Mouse (Mus musculus) stomach, postnatal 0 days (tissue): ENCODE results near the gene Apoa2. TPM values are rescaled to one million over a fixed set of nuclear protein-coding genes. Genes with fewer than 3 reads are reported as not detected.

ENCODE experiments used
- ATAC-seq: fragments of 200-750 bp; cut with Nextera tagmentation; 2 replicates; pipeline ENCODE4 v1.8.0; 2017; ENCODE audit not compliant: low FRiP score, low TSS enrichment
- DNase-seq: peaks from one replicate; pipeline ENCODE4 v3.0.0-alpha.2; 2016; ENCODE audit warnings: low spot score
- H3K27ac ChIP-seq: fragments of 300-500 bp; sonication (generic); replicated peaks from 2 replicates; pipeline ENCODE4 v1.5.1; 2014; ENCODE audit warnings: mild to moderate bottlenecking, control low read depth
- H3K27me3 ChIP-seq: fragments of 300-500 bp; sonication (generic); 2 replicates; pipeline ENCODE4 v1.6.1; 2014; ENCODE audit warnings: low read length; ENCODE audit not compliant: control insufficient read depth, insufficient read depth
- H3K36me3 ChIP-seq: fragments of 300-500 bp; sonication (generic); 2 replicates; pipeline ENCODE4 v1.6.1; 2014; ENCODE audit warnings: low read length, mixed read lengths; ENCODE audit not compliant: control insufficient read depth, insufficient read depth
- H3K4me1 ChIP-seq: fragments of 300-500 bp; sonication (generic); replicated peaks from 2 replicates; pipeline ENCODE4 v1.6.1; 2014; ENCODE audit warnings: antibody characterized with exemption; ENCODE audit not compliant: control insufficient read depth, insufficient read depth
- H3K4me2 ChIP-seq: fragments of 300-500 bp; sonication (generic); replicated peaks from 2 replicates; pipeline ENCODE4 v1.6.1; 2014; ENCODE audit warnings: low read depth, mild to moderate bottlenecking, control low read depth, moderate library complexity
- H3K4me3 ChIP-seq: fragments of 300-500 bp; sonication (generic); 2 replicates; pipeline ENCODE4 v1.5.1; 2014; ENCODE audit warnings: low read depth, low read length, control low read depth
- H3K9ac ChIP-seq: fragments of 300-500 bp; sonication (generic); 2 replicates; pipeline ENCODE4 v1.6.1; 2014; ENCODE audit warnings: mild to moderate bottlenecking, low read length, control low read depth, mixed read lengths
- H3K9me3 ChIP-seq: fragments of 300-500 bp; sonication (generic); 2 replicates; pipeline ENCODE4 v1.6.1; 2016; ENCODE audit warnings: low read length; ENCODE audit not compliant: control insufficient read depth
- CTCF ChIP-seq: IDR thresholded peaks from 2 replicates; pipeline ENCODE4 v1.5.1; 2016; ENCODE audit warnings: antibody characterized with exemption, low read depth, mild to moderate bottlenecking, moderate library complexity
- EP300 ChIP-seq: optimal IDR thresholded peaks from 2 replicates; pipeline ENCODE3; 2016; ENCODE audit warnings: antibody characterized with exemption
- WGBS: fragments of 180-500 bp; shearing (Covaris S2); extraction: QIAGEN DNeasy Blood & Tissue Kit; methylation state at CpG from one replicate; pipeline ENCODE4 v1.1.7; 2014; 5-methylcytosine and 5-hydroxymethylcytosine counted together
- polyA plus RNA-seq: library from polyadenylated mRNA; unstranded; fragments of >200 nt; fragmentation: Nextera tagmentation; extraction: Ambion mirVana; gene quantifications from 2 replicates; pipeline ENCODE4 v1.2.1, GENCODE M21; 2015

The Apoa2 gene
- polyA plus RNA-seq, 1 experiment from 2014 or later: 26.3 TPM

DNA sequence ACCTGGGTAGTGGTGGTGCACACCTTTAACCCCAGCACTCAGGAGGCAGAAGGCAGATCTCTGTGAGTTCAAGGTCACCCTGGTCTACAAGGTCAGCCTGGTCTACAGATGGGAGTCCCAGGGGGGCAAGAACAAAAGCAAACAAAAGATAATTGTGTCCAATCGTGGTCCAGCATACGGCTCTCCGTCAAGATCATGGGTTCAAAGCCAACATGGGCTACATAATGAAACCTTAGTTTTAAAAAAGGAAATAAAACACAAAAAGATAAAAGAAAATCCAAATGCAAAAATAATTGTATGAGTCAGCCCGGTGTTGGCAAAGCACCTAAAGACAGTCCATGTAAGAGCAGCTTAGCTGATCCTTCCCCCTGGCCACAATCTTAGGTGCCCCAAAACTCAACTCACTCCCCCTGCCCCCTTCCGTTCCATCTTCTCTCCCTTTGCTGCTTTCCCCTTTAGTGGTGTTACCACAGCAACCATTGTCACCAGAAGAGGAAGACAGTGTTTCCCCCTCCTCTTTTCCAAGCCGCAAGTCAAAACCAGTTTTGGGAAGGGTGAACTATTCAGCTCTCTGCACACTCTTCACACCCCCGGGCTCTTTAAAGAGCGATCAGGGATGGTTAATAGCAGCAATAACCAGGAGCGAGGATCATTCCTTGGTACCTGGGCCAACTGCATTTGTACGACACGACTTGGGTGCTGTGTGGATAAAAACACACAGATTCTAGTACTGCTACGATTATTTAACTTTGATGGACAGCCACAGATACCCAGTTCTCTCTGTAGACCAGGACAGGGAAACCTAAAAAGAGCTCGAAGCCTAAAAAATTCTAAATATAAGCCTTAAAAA, 36.8 kb upstream of the Apoa2 start:
- Histone ChIP-seq H3K4me1 (peaks cover 4% of the 10 kb centered on the region; the same call in 1 of the 2 replicates), H3K9ac (no peak overlapping the region), H3K27ac (no peak overlapping the region), H3K36me3 (no peaks in the 10 kb centered on the region), H3K4me2 (no peak overlapping the region), H3K4me3 (no peak overlapping the region), H3K27me3 (no peaks in the 10 kb centered on the region), H3K9me3 (no peaks in the 10 kb centered on the region)
- ATAC-seq (no peak), DNase-seq (no peak)
- 63% methylated on average over 13 of the region's 13 CpGs for WGBS
- TF ChIP-seq EP300 (no peak), CTCF (no peak)

DNA sequence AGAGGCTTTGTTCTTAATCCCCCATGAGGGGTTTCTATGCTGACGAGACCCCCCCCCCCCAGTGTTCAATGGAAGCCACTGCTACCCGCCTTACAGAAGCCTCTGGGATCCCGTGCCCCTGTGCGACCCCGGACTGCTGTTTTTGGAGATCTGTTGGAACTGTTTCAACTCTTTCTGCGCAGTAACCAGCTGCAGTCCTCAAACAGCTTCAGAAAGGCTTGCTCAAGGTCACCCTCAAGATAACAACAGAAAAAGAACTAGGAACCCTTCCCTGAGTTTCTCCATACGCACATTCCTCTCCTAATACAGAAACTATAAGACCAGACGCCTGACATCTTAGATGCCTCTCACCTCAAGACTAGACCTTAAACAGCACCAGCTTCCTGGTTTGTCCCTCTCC, 35.8 kb upstream of the Apoa2 start:
- Histone ChIP-seq H3K4me2 (peak overlapping the region; percentile 17), H3K9me3 (no peaks in the 10 kb centered on the region), H3K4me3 (no peak overlapping the region), H3K9ac (0 out of 2 replicates have a peak overlapping the region, but pooled peaks have one; percentile 2), H3K4me1 (peaks cover 4% of the 10 kb centered on the region; the same call in 1 of the 2 replicates), H3K36me3 (no peaks in the 10 kb centered on the region), H3K27ac (peak overlapping the region; percentile 74), H3K27me3 (no peaks in the 10 kb centered on the region)
- 20% methylated on average over 8 of the region's 8 CpGs for WGBS
- no peak for TF ChIP-seq EP300
- TF ChIP-seq CTCF: no peak
- peak; percentile 49 for ATAC-seq
- DNase-seq: peak; percentile 26

DNA sequence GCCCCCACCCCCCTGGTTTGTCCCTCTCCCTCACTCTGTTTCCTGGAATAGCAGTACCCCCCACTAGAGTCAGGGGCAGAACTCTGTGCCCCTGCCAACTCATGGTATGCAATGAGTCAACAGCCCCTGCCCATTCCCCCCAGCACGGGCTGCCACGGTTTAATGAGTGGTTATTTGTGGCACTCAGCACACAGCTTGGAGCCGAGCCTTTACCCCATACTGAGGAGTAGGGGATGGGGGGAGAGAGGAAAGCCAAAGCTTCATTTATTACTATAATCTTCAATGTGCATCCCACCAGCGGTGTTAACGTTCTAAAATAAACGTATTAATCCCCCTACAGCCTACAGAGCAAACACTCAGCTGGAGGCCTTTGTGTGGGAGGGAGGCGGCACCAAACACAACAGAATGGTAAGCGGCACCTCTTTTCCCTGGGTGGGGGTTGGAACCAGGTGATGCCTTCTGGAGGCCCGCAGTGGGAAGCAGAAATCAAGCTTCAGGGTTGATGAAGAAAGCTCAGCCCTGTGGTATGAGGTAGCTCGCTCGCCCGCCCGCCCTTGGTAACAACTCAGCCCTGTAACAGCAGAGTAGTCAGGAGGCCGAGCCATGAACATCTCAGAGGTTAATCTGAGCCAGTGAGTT, 35.3 kb upstream of the Apoa2 start:
- Histone ChIP-seq H3K4me2 (peak overlapping the region; percentile 17; the same call in 1 of the 2 replicates), H3K9me3 (no peaks in the 10 kb centered on the region), H3K36me3 (no peaks in the 10 kb centered on the region), H3K27me3 (no peaks in the 10 kb centered on the region), H3K4me3 (no peak overlapping the region), H3K9ac (no peak overlapping the region), H3K27ac (peak overlapping the region; percentile 74), H3K4me1 (peaks cover 4% of the 10 kb centered on the region; the same call in 1 of the 2 replicates)
- ATAC-seq (peak; percentile 71), DNase-seq (peak; percentile 53)
- TF ChIP-seq CTCF (no peak), EP300 (no peak)
- WGBS: 29% methylated on average over 14 of the region's 14 CpGs

DNA sequence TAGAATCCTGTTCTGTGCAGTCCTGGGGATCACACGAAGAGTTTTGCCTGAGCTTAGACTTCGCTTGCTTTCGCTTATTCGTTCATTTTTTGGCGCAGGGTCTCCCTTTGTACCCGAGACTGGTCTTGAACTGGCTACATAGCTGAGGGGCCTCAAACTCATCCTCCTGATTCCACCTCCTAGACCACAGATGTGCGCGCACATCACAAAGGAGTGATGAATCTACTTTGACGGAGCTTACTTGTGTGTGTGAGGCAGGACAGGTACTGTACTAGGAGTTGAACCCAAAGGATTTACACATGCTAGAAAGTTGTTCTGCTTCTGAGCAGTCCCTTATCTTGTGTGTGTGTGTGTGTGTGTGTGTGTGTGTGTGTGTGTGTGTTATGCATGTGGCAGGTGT, 34.0 kb upstream of the Apoa2 start:
- H3K4me1 ChIP-seq: peaks cover 7% of the 10 kb centered on the region
- no peaks in the 10 kb centered on the region for H3K36me3 ChIP-seq
- no peak for DNase-seq
- TF ChIP-seq EP300 (no peak), CTCF (no peak)
- ATAC-seq: no peak
- 97% methylated on average over 9 of the region's 9 CpGs for WGBS
- H3K9me3 ChIP-seq: no peaks in the 10 kb centered on the region
- no peak overlapping the region for H3K4me2 ChIP-seq
- no peak overlapping the region for H3K4me3 ChIP-seq
- H3K27ac ChIP-seq: no peak overlapping the region
- no peak overlapping the region for H3K9ac ChIP-seq
- no peaks in the 10 kb centered on the region for H3K27me3 ChIP-seq

DNA sequence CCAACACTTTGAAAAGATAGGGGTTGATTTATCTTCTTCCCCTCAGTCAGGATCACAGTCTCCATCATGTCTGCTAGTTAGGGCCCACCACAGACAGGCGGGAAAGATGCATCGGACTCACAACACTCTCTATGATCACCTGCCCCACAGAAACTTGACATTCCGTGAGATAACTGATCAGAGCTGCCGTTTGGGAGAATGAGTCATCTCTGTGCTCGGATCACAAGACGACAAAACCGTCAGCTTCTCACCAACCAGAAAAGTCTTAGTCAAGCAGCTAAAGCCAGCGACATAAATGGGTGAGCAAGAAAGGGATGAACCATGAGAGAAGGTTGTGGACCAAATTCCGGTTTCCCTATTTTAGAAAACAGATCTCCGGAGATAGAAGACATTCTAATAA, 32.6 kb upstream of the Apoa2 start:
- DNase-seq (no peak), ATAC-seq (no peak)
- Histone ChIP-seq H3K27me3 (no peaks in the 10 kb centered on the region), H3K4me3 (no peak overlapping the region), H3K36me3 (no peaks in the 10 kb centered on the region), H3K4me1 (peaks cover 8% of the 10 kb centered on the region), H3K27ac (no peak overlapping the region), H3K9me3 (no peaks in the 10 kb centered on the region), H3K4me2 (no peak overlapping the region), H3K9ac (no peak overlapping the region)
- 58% methylated on average over 10 of the region's 10 CpGs for WGBS
- TF ChIP-seq CTCF (no peak), EP300 (no peak)
